Mouse (Mus musculus) MEL (cell line): ENCODE results near the gene Akap12. TPM values are rescaled to one million over a fixed set of nuclear protein-coding genes. Genes with fewer than 3 reads are reported as not detected.

Experiments
- DNase-seq: peaks from one replicate; pipeline ENCODE4 v3.0.0; 2011; ENCODE audit warnings: low read depth, low spot score
- H3K27ac ChIP-seq: 2 replicates; pipeline ENCODE4 v1.5.1; 2012; ENCODE audit warnings: low read depth, mild to moderate bottlenecking, control low read depth, low read length, moderate library complexity; ENCODE audit not compliant: control insufficient read depth
- H3K27me3 ChIP-seq, 2 experiments: fragments of 150-350 bp in 1 of 2; sonication (generic) in 1 of 2; 2 replicates each; pipeline ENCODE4 v1.6.1; 2012; ENCODE audit warnings: low read length in 2 of 2, mild to moderate bottlenecking in 2 of 2, improper control_type of control experiment in 1 of 2, moderate library complexity in 1 of 2; ENCODE audit not compliant: insufficient read depth in 2 of 2, control insufficient read depth in 1 of 2
- H3K36me3 ChIP-seq, 2 experiments: 2 replicates each; pipeline ENCODE4 v1.6.1; 2012 to 2014; ENCODE audit warnings: low read length in 2 of 2, improper control_type of control experiment in 1 of 2, inconsistent platforms in 1 of 2, mild to moderate bottlenecking in 1 of 2; ENCODE audit not compliant: insufficient read depth in 2 of 2, control insufficient read depth in 1 of 2
- H3K4me1 ChIP-seq, 2 experiments: fragments of 150-350 bp in 1 of 2; sonication (generic) in 1 of 2; 2 replicates each; pipeline ENCODE4 v1.6.1; 2012; ENCODE audit warnings: low read length in 2 of 2, improper control_type of control experiment in 1 of 2, mild to moderate bottlenecking in 1 of 2; ENCODE audit not compliant: insufficient read depth in 2 of 2, control insufficient read depth in 1 of 2
- H3K4me3 ChIP-seq, 2 experiments: fragments of 150-350 bp in 1 of 2; sonication (generic) in 1 of 2; 2 replicates each; pipeline ENCODE4 v1.5.1; 2012; ENCODE audit warnings: low read depth in 2 of 2, low read length in 2 of 2, mild to moderate bottlenecking in 2 of 2, moderate library complexity in 2 of 2, control low read depth in 1 of 2, improper control_type of control experiment in 1 of 2; ENCODE audit not compliant: control insufficient read depth in 1 of 2, insufficient read depth in 1 of 2
- H3K79me2 ChIP-seq: 2 replicates; pipeline ENCODE4 v1.6.1; 2012; ENCODE audit warnings: mild to moderate bottlenecking, low read length, moderate library complexity; ENCODE audit not compliant: control insufficient read depth, poor library complexity, insufficient read depth
- H3K9ac ChIP-seq: 2 replicates; pipeline ENCODE4 v1.6.1; 2012; ENCODE audit warnings: low read depth, mild to moderate bottlenecking, control low read depth, low read length, moderate library complexity; ENCODE audit not compliant: control insufficient read depth, poor library complexity, severe bottlenecking
- H3K9me3 ChIP-seq: fragments of 150-350 bp; sonication (generic); replicated peaks from 2 replicates; pipeline ENCODE4 v1.6.1; 2012; ENCODE audit warnings: mild to moderate bottlenecking, low read length, improper control_type of control experiment, moderate library complexity; ENCODE audit not compliant: insufficient read depth
- BHLHE40 ChIP-seq: IDR thresholded peaks from 2 replicates; pipeline ENCODE4 v1.6.1; 2012; ENCODE audit warnings: low read depth, mild to moderate bottlenecking, inconsistent platforms, low read length, improper control_type of control experiment, borderline replicate concordance
- CHD1 ChIP-seq: IDR thresholded peaks from 2 replicates; pipeline ENCODE4 v1.6.1; 2012; ENCODE audit warnings: low read depth, mild to moderate bottlenecking, inconsistent platforms, low read length, improper control_type of control experiment
- CHD2 ChIP-seq: IDR thresholded peaks from 2 replicates; pipeline ENCODE4 v1.6.1; 2011; ENCODE audit warnings: low read length, improper control_type of control experiment
- E2F4 ChIP-seq: IDR thresholded peaks from 2 replicates; pipeline ENCODE4 v1.6.1; 2011; ENCODE audit warnings: low read depth, low read length, improper control_type of control experiment, borderline replicate concordance
- ELF1 ChIP-seq: IDR thresholded peaks from 2 replicates; pipeline ENCODE4 v1.6.1; 2014; ENCODE audit warnings: low read depth, mild to moderate bottlenecking, inconsistent platforms, low read length, improper control_type of control experiment, moderate library complexity
- ETS1 ChIP-seq: IDR thresholded peaks from 2 replicates; pipeline ENCODE4 v1.6.1; 2012; ENCODE audit warnings: low read depth, mild to moderate bottlenecking, inconsistent platforms, low read length, improper control_type of control experiment, moderate library complexity
- JUND ChIP-seq: IDR thresholded peaks from 2 replicates; pipeline ENCODE4 v1.6.1; 2011; ENCODE audit warnings: low read depth, mild to moderate bottlenecking, improper control_type of control experiment, low read length
- KAT2A ChIP-seq: conservative IDR thresholded peaks from 2 replicates; pipeline ENCODE4 v1.6.1; 2012; ENCODE audit warnings: low read depth, low read length, improper control_type of control experiment, inconsistent platforms
- MAFK ChIP-seq: IDR thresholded peaks from 2 replicates; pipeline ENCODE4 v1.6.1; 2011; ENCODE audit warnings: low read depth, mild to moderate bottlenecking, low read length, improper control_type of control experiment, borderline replicate concordance
- MEF2A ChIP-seq: IDR thresholded peaks from 2 replicates; pipeline ENCODE4 v1.6.1; 2014; ENCODE audit warnings: low read depth, mild to moderate bottlenecking, inconsistent platforms, low read length, improper control_type of control experiment; ENCODE audit not compliant: poor library complexity, insufficient replicate concordance, severe bottlenecking; ENCODE audit errors: extremely low read depth
- MXI1 ChIP-seq: IDR thresholded peaks from 2 replicates; pipeline ENCODE4 v1.6.1; 2011; ENCODE audit warnings: mild to moderate bottlenecking, low read depth, low read length, improper control_type of control experiment
- POLR2A ChIP-seq, 2 experiments: IDR thresholded peaks; 2 replicates each; pipeline ENCODE4 v1.6.1; 2011 to 2012; ENCODE audit warnings: low read length in 2 of 2, mild to moderate bottlenecking in 2 of 2, control low read depth in 1 of 2, improper control_type of control experiment in 1 of 2, low read depth in 1 of 2, moderate library complexity in 1 of 2; ENCODE audit not compliant: control insufficient read depth in 1 of 2, insufficient read depth in 1 of 2, poor library complexity in 1 of 2
- POLR2AphosphoS2 ChIP-seq: IDR thresholded peaks from 2 replicates; pipeline ENCODE4 v1.6.1; 2011; ENCODE audit warnings: low read length, improper control_type of control experiment
- POLR2AphosphoS5 ChIP-seq: IDR thresholded peaks from 2 replicates; pipeline ENCODE4 v1.6.1; 2012; ENCODE audit warnings: low read depth, borderline replicate concordance, mild to moderate bottlenecking, inconsistent platforms, low read length, moderate library complexity, mixed read lengths
- SIN3A ChIP-seq: IDR thresholded peaks from 2 replicates; pipeline ENCODE4 v1.6.1; 2012; ENCODE audit warnings: low read length, improper control_type of control experiment, inconsistent platforms
- SMC3 ChIP-seq: IDR thresholded peaks from 2 replicates; pipeline ENCODE4 v1.6.1; 2011; ENCODE audit warnings: low read depth, low read length, improper control_type of control experiment
- TBP ChIP-seq: IDR thresholded peaks from 2 replicates; pipeline ENCODE4 v1.8.0; 2011; ENCODE audit warnings: low read depth, low read length, improper control_type of control experiment
- TCF12 ChIP-seq: IDR thresholded peaks from 2 replicates; pipeline ENCODE4 v1.6.1; 2014; ENCODE audit warnings: low read depth, mild to moderate bottlenecking, inconsistent platforms, low read length, improper control_type of control experiment, moderate library complexity
- ZC3H11A ChIP-seq: IDR thresholded peaks from 2 replicates; pipeline ENCODE4 v1.6.1; 2012; ENCODE audit warnings: low read depth, mild to moderate bottlenecking, inconsistent platforms, low read length, improper control_type of control experiment
- ZNF384 ChIP-seq: IDR thresholded peaks from 2 replicates; pipeline ENCODE4 v1.6.1; 2012; ENCODE audit warnings: low read depth, mild to moderate bottlenecking, inconsistent platforms, low read length, improper control_type of control experiment
- polyA plus RNA-seq, 2 experiments: library from polyadenylated mRNA; stranded (reverse) in 1 of 2; unstranded in 1 of 2; fragments of >175 nt in 1 of 2; fragments of >200 nt in 1 of 2; gene quantifications; 2 replicates each; pipeline versions ENCODE4 v1.2.1 to v1.2.4; 2012; ENCODE audit warnings: low replicate concordance in 2 of 2, low read depth in 1 of 2; ENCODE audit not compliant: insufficient read length in 2 of 2, insufficient read depth in 1 of 2, missing spikeins in 1 of 2
- total RNA-seq: library from RNA; depleted of rRNA; stranded (reverse); fragments of 300-350 nt; gene quantifications from 2 replicates; pipeline ENCODE4 v1.2.3, GENCODE M21; 2012

Gene Akap12
- total and polyA plus RNA-seq, 3 experiments, result 0.08 to 0.42 TPM; not detected in 1

DNA sequence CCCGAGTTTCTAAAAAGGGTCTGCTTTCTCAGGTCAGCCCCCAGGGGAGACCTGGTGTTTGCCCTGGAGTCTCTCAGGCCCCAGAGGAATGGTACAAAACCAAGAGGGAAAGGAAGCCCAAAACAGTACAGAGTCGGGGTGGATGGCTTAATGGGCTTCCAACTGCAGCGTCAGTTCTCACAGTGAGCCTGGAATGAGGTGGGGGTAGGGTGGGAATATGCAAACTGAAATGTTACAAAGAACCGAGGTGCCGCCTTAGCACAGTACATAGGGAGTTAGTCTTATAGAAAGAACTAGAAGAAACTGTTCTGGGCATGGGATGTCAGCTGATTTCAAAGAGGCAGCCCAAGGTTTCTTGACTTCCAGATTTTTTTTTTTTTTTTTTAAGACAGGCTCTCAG, 11.7 kb upstream of the Akap12 start:
- Histone ChIP-seq H3K27me3 (no peaks in the 10 kb centered on the region), H3K27ac (no peak overlapping the region), H3K36me3 (no peaks in the 10 kb centered on the region), H3K9me3 (no peaks in the 10 kb centered on the region), H3K9ac (no peak overlapping the region), H3K4me3 (no peak overlapping the region), H3K79me2 (no peaks in the 10 kb centered on the region), H3K4me1 (peaks cover 0 to 4% of the 10 kb centered on the region in 2 experiments; a peak in 1 of 4 replicates)
- DNase-seq, result no peak
- no peak for TF ChIP-seq TCF12
- no peak for TF ChIP-seq SMC3
- TF ChIP-seq, all 39 proteins: peak for 0

DNA sequence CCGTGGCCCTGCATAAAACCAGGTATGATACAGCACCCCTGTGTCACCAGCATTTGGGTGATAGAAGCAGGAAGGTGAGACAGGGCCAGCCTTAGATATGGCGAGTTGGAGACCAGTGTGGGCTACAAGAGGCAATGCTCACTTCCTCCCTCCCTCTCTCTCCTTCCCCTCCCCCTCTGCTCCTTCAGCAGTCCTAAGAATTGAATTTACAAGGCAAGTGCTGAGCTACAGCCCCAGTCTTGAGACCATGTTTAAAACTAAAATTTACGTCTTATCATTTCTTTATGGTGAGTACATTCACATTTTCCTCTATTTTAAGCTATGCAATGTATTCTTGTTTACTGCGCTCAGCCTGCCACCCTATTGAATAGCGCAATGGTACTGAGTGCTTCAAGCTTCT, 5.3 kb upstream of the Akap12 start:
- H3K36me3 ChIP-seq, result no peaks in the 10 kb centered on the region
- H3K9me3 ChIP-seq, result no peaks in the 10 kb centered on the region
- DNase-seq, result no peak
- no peak overlapping the region for H3K4me3 ChIP-seq
- H3K27me3 ChIP-seq, result no peaks in the 10 kb centered on the region; a peak in 1 of 4 replicates
- no peaks in the 10 kb centered on the region; a peak in 1 of 4 replicates for H3K4me1 ChIP-seq
- no peak overlapping the region for H3K9ac ChIP-seq
- H3K27ac ChIP-seq, result no peak overlapping the region
- H3K79me2 ChIP-seq, result no peaks in the 10 kb centered on the region
- no peak for TF ChIP-seq E2F4
- no peak for TF ChIP-seq TBP
- TF ChIP-seq CHD2, result no peak
- TF ChIP-seq ZC3H11A, result no peak
- TF ChIP-seq ZNF384, result no peak
- TF ChIP-seq MXI1, result no peak
- TF ChIP-seq MEF2A, result no peak
- no peak for TF ChIP-seq POLR2AphosphoS2
- TF ChIP-seq POLR2A (IDR thresholded peaks at IDR 0.05; ENCODE audit: control insufficient read depth in 1 of 2, insufficient read depth in 1 of 2, low read depth in 1 of 2, low read length in 2 of 2, poor library complexity in 1 of 2), result no peak
- no peak for TF ChIP-seq POLR2AphosphoS5
- no peak for TF ChIP-seq SIN3A
- no peak for TF ChIP-seq MAFK
- TF ChIP-seq CHD1, result no peak
- no peak for TF ChIP-seq JUND
- TF ChIP-seq ETS1, result no peak
- TF ChIP-seq ELF1, result no peak
- TF ChIP-seq BHLHE40, result no peak
- TF ChIP-seq KAT2A, result no peak
